Mouse (Mus musculus) intestine, embryonic 15.5 days (tissue): ENCODE data around the gene Tgfbr3. TPM values are rescaled to one million over a fixed set of nuclear protein-coding genes. Genes with fewer than 3 reads are reported as not detected.

Source experiments
- ATAC-seq: fragments of 200-750 bp; cut with Nextera tagmentation; 2 replicates; pipeline ENCODE4 v1.8.0; 2017; ENCODE audit warnings: moderate TSS enrichment, moderate library complexity
- H3K27ac ChIP-seq: fragments of 300-500 bp; sonication (generic); 2 replicates; pipeline ENCODE4 v1.5.1; 2015; ENCODE audit warnings: mild to moderate bottlenecking, inconsistent platforms
- H3K27me3 ChIP-seq: fragments of 300-500 bp; sonication (generic); replicated peaks from 2 replicates; pipeline ENCODE4 v1.6.1; 2015; ENCODE audit warnings: inconsistent platforms
- H3K36me3 ChIP-seq: fragments of 300-500 bp; sonication (generic); 2 replicates; pipeline ENCODE4 v1.6.1; 2015; ENCODE audit warnings: inconsistent platforms
- H3K4me1 ChIP-seq: fragments of 300-500 bp; sonication (generic); replicated peaks from 2 replicates; pipeline ENCODE4 v1.6.1; 2015; ENCODE audit warnings: inconsistent platforms
- H3K4me2 ChIP-seq: fragments of 300-500 bp; sonication (generic); replicated peaks from 2 replicates; pipeline ENCODE4 v1.6.1; 2015; ENCODE audit warnings: mild to moderate bottlenecking, inconsistent platforms
- H3K4me3 ChIP-seq: fragments of 300-500 bp; sonication (generic); replicated peaks from 2 replicates; pipeline ENCODE4 v1.5.1; 2015; ENCODE audit warnings: inconsistent platforms
- H3K9ac ChIP-seq: fragments of 300-500 bp; sonication (generic); 2 replicates; pipeline ENCODE4 v1.6.1; 2015; ENCODE audit warnings: inconsistent platforms
- H3K9me3 ChIP-seq: fragments of 300-500 bp; sonication (generic); 2 replicates; pipeline ENCODE4 v1.6.1; 2016; ENCODE audit warnings: inconsistent platforms
- WGBS: fragments of 180-500 bp; shearing (Covaris S2); methylation state at CpG from one replicate; pipeline ENCODE4 v1.1.7; 2015; 5-methylcytosine and 5-hydroxymethylcytosine counted together
- polyA plus RNA-seq: library from polyadenylated mRNA; unstranded; fragments of >200 nt; fragmentation: Nextera tagmentation; extraction: Ambion mirVana; gene quantifications from 2 replicates; pipeline ENCODE4 v1.2.1, GENCODE M21; 2015

Tgfbr3 gene
- polyA plus RNA-seq, 1 experiment from 2014 or later: 14.4 TPM

DNA sequence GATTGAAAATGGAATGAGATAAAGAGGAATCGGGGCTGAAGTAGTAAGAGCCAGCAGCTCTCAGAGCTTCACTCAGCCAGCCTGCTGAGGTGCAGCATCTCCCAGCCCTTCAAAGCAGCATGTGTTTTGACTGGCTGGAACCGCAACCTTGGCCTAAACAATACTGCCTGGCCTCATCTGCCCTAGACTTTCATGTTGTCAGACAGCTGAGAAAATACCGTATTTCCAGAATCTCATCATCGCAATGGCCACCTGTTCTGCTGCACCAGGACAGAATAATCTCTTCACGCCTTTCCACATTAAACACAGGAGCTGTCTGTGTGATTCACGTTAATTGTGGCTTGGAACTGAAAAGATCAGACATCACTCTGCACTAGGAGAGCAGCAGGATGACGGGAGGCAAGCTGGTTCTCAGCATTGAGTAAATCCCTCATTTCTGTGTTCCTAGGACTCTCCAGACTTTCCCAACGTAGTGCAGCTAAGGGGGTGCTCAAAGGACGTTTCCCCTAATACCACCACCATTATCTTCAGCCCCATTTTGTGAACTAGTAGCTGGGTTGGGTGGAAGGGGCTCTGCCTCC is 145.1 kb downstream of the Tgfbr3 start:
- Histone ChIP-seq H3K27me3 (no peaks in the 10 kb centered on the region), H3K9ac (no peak overlapping the region), H3K4me3 (no peak overlapping the region), H3K9me3 (no peaks in the 10 kb centered on the region), H3K4me2 (no peak overlapping the region), H3K4me1 (no peaks in the 10 kb centered on the region), H3K27ac (no peak overlapping the region), H3K36me3 (0 out of 2 replicates have a peak, but pooled peaks cover 7% of the 10 kb centered on the region)
- WGBS: 66% methylated on average over 9 of the region's 9 CpGs
- ATAC-seq: no peak

DNA sequence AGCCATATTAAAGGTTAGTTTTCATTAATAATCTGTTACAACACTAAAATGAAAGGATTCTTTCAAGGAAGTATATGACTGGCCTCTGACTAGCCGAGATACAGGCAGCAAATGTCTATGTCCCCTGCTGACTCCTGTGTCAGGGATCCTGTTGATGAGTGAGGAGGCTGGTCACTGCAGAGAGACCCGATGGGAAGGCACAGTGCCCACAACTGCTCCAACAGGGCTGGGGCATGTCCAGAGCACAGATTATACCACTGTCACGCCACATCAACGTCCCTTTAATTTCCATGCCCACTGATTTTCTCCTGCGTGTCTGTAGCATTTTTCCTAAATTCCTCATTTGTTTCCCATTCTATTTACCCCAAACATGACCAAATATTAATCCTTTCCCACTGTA is 146.0 kb downstream of the Tgfbr3 start:
- no peaks in the 10 kb centered on the region for H3K4me1 ChIP-seq
- no peak overlapping the region for H3K4me3 ChIP-seq
- no peak for ATAC-seq
- no peaks in the 10 kb centered on the region for H3K9me3 ChIP-seq
- no peak overlapping the region for H3K27ac ChIP-seq
- no peak overlapping the region for H3K4me2 ChIP-seq
- 89% methylated on average over 5 of the region's 5 CpGs for WGBS
- H3K36me3 ChIP-seq: 0 out of 2 replicates have a peak, but pooled peaks cover 7% of the 10 kb centered on the region
- no peaks in the 10 kb centered on the region for H3K27me3 ChIP-seq
- no peak overlapping the region for H3K9ac ChIP-seq

GRCm38 (mm10) chr5:107142791-107143190 is 146.6 kb downstream of the Tgfbr3 start:
- 0 out of 2 replicates have a peak, but pooled peaks cover 8% of the 10 kb centered on the region for H3K36me3 ChIP-seq
- no peak overlapping the region for H3K4me2 ChIP-seq
- H3K27ac ChIP-seq: no peak overlapping the region
- 78% methylated on average over 5 of the region's 5 CpGs for WGBS
- H3K9ac ChIP-seq: no peak overlapping the region
- no peak overlapping the region for H3K4me3 ChIP-seq
- no peaks in the 10 kb centered on the region for H3K9me3 ChIP-seq
- no peak for ATAC-seq
- H3K4me1 ChIP-seq: no peaks in the 10 kb centered on the region
- H3K27me3 ChIP-seq: no peaks in the 10 kb centered on the region

DNA sequence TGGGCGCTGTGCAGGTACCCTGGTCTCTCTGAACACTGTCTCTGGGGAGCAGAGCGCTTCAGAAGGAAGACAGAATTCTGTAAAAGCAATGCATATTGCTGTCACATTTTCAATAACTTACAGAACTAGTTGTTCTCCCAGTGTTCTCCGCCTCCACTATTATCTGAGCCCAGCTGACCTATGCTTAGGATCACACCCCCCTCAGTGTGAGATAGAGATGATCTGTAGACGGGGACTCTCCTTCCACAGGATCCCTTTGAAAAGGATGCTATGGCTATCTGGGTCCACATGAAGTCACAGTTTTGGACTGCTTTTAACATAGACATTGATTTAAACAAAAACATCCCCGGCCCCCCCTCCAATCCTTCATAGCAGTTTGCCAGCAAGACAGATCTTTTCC is 148.1 kb downstream of the Tgfbr3 start:
- Histone ChIP-seq H3K4me2 (no peak overlapping the region), H3K4me1 (no peaks in the 10 kb centered on the region), H3K4me3 (no peak overlapping the region), H3K27ac (no peak overlapping the region), H3K27me3 (no peaks in the 10 kb centered on the region), H3K36me3 (peaks cover 18% of the 10 kb centered on the region; the same call in 1 of the 2 replicates), H3K9me3 (no peaks in the 10 kb centered on the region), H3K9ac (no peak overlapping the region)
- 83% methylated on average over 5 of the region's 5 CpGs for WGBS
- ATAC-seq: no peak

DNA sequence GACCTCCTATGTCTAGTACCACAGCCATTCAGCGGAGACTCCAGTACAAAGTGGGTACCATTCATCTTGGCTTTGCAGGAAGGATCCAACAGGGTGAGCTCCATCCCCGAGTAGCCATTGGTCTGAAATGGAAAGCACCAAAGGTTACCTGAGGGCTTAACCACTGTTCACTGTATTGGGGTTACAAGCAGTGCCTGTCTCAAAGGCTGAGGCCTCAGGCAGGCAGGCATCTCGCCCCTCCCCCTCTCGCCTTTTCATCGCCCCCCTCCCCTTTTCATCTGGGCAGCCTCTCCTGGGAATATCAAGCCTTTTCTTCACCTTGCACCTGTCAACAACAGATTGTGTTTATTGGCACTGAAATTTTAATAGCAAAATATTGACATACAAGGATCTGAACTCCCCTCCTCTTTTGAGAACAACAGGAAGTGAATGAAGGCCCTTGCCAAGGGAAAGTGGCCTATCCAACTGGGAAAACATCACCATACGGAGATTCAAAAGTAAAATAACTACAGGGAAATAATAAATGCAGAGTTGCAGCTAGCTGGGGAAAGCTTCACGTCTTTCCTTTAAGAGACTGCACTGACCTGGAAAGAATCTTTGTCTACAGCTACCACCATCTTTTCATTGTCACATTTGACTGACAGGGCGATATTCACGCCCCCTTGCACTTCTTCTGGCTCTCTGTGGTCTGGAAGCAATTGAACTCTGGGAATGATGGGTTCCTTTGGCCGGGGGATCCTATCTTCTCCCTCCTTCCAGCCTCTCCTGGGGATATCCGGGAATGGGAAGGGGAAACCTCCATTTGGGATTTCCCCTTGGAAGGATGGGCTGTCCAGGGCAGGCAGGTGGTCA is 149.4 kb downstream of the Tgfbr3 start:
- no peaks in the 10 kb centered on the region for H3K4me1 ChIP-seq
- no peak overlapping the region for H3K4me3 ChIP-seq
- H3K9ac ChIP-seq: no peak overlapping the region
- H3K36me3 ChIP-seq: peaks cover 18% of the 10 kb centered on the region; the same call in 1 of the 2 replicates
- WGBS: 91% methylated on average over 11 of the region's 11 CpGs
- no peaks in the 10 kb centered on the region for H3K9me3 ChIP-seq
- no peak overlapping the region for H3K4me2 ChIP-seq
- no peak for ATAC-seq
- no peak overlapping the region for H3K27ac ChIP-seq
- no peaks in the 10 kb centered on the region for H3K27me3 ChIP-seq

GRCm38 (mm10) chr5:107133336-107133735 is 156.1 kb downstream of the Tgfbr3 start:
- Histone ChIP-seq H3K4me1 (no peaks in the 10 kb centered on the region), H3K4me2 (no peak overlapping the region), H3K27me3 (no peaks in the 10 kb centered on the region), H3K36me3 (peaks cover 19% of the 10 kb centered on the region), H3K27ac (no peak overlapping the region), H3K4me3 (no peak overlapping the region), H3K9me3 (no peaks in the 10 kb centered on the region), H3K9ac (no peak overlapping the region)
- WGBS: 85% methylated on average over 2 of the region's 2 CpGs
- ATAC-seq: no peak

- Histone ChIP-seq H3K27ac (no peak overlapping the region), H3K36me3 (peaks cover 13% of the 10 kb centered on the region), H3K4me1 (no peaks in the 10 kb centered on the region), H3K4me2 (no peak overlapping the region), H3K4me3 (no peak overlapping the region), H3K9me3 (no peaks in the 10 kb centered on the region), H3K9ac (no peak overlapping the region), H3K27me3 (no peaks in the 10 kb centered on the region)
- 40% methylated on average over 8 of the region's 8 CpGs for WGBS
- no peak for ATAC-seq
These were observed 157.2 kb downstream of the Tgfbr3 start for GRCm38 (mm10) chr5:107132231-107132630.

DNA sequence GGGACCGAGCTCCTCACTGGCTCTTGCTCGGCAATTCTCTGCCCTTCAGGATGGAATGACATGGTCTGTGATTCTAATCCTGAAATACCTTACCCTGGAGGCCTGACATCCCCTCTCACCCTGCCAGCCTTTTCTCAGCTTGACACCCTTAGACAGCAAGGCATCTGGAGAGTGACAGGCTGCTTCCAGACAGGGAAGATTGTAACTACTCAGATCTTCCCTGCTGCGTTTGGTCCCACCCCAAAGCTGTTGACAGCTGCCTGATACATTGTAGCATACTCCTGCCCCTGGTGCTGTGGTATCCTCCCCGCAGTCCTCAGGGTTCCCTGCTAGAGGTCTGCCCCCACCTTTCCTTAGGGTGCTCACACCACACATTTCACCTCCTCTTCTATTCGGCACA is 160.1 kb downstream of the Tgfbr3 start:
- Histone ChIP-seq H3K9ac (no peak overlapping the region), H3K4me3 (no peak overlapping the region), H3K36me3 (peaks cover 8% of the 10 kb centered on the region; the same call in 1 of the 2 replicates), H3K27me3 (no peaks in the 10 kb centered on the region), H3K4me2 (no peak overlapping the region), H3K4me1 (peaks cover 5% of the 10 kb centered on the region), H3K27ac (no peak overlapping the region), H3K9me3 (no peaks in the 10 kb centered on the region)
- 68% methylated on average over 5 of the region's 5 CpGs for WGBS
- ATAC-seq: no peak

GRCm38 (mm10) chr5:107126561-107126960 is 162.9 kb downstream of the Tgfbr3 start:
- Histone ChIP-seq H3K27me3 (no peaks in the 10 kb centered on the region), H3K9me3 (no peaks in the 10 kb centered on the region), H3K9ac (no peak overlapping the region), H3K4me1 (peaks cover 8% of the 10 kb centered on the region), H3K4me2 (no peak overlapping the region), H3K4me3 (no peak overlapping the region), H3K36me3 (0 out of 2 replicates have a peak, but pooled peaks cover under 1% of the 10 kb centered on the region), H3K27ac (no peak overlapping the region)
- no peak for ATAC-seq
- 41% methylated on average over 7 of the region's 7 CpGs for WGBS

GRCm38 (mm10) chr5:107125131-107125530 is 164.3 kb downstream of the Tgfbr3 start:
- WGBS: 48% methylated on average over 6 of the region's 6 CpGs
- no peak overlapping the region for H3K4me3 ChIP-seq
- H3K36me3 ChIP-seq: no peaks in the 10 kb centered on the region
- H3K27ac ChIP-seq: peak overlapping the region; percentile 3; the same call in 1 of the 2 replicates
- no peaks in the 10 kb centered on the region for H3K27me3 ChIP-seq
- H3K4me2 ChIP-seq: no peak overlapping the region
- no peak for ATAC-seq
- H3K9me3 ChIP-seq: no peaks in the 10 kb centered on the region
- H3K9ac ChIP-seq: no peak overlapping the region
- peaks cover 8% of the 10 kb centered on the region for H3K4me1 ChIP-seq

- H3K36me3 ChIP-seq: no peaks in the 10 kb centered on the region
- ATAC-seq: peak; percentile 60
- peaks cover 8% of the 10 kb centered on the region for H3K4me1 ChIP-seq
- H3K27me3 ChIP-seq: no peaks in the 10 kb centered on the region
- H3K9ac ChIP-seq: no peak overlapping the region
- no peak overlapping the region for H3K4me3 ChIP-seq
- peak overlapping the region; percentile 3; the same call in 1 of the 2 replicates for H3K27ac ChIP-seq
- WGBS: 46% methylated on average over 7 of the region's 7 CpGs
- H3K4me2 ChIP-seq: no peak overlapping the region
- H3K9me3 ChIP-seq: no peaks in the 10 kb centered on the region
These were observed 164.9 kb downstream of the Tgfbr3 start for GRCm38 (mm10) chr5:107124531-107124930.

DNA sequence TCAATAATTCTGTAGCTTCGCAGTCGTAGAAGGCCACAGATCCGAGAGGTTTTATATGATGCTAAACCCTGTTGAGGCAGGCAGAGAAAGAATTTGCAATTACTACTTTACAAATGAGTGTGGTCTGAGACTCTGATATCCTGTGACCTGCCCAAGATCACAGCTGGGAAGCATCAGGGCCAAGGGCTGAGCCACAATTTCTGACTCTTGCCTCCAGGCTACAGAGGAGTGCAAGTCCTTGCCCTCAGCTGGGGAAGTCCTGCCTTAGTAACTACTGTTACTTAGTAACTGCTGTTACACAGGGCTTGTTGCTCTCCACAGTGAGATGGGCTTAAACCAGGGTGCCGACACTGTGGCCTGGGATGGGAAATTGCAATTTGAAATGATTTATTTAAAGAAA is 166.8 kb downstream of the Tgfbr3 start:
- Histone ChIP-seq H3K9me3 (no peaks in the 10 kb centered on the region), H3K4me3 (no peak overlapping the region), H3K36me3 (no peaks in the 10 kb centered on the region), H3K4me2 (no peak overlapping the region), H3K27me3 (no peaks in the 10 kb centered on the region), H3K4me1 (peaks cover 8% of the 10 kb centered on the region), H3K27ac (no peak overlapping the region), H3K9ac (no peak overlapping the region)
- WGBS: 81% methylated on average over 4 of the region's 4 CpGs
- no peak for ATAC-seq
